Mouse (Mus musculus): ENCODE measurements around the gene Slc26a1. TPM values are rescaled to one million over a fixed set of nuclear protein-coding genes. Genes with fewer than 3 reads are reported as not detected.

Slc26a1 gene
- polyA plus RNA-seq, 1 experiment from 2014 or later, result 0.50 TPM

GRCm38 (mm10) chr5:108703754-108704626 lies 28.6 kb upstream of the Slc26a1 start:
- 61% methylated on average over 12 of the region's 12 CpGs for WGBS
- ATAC-seq (ENCODE audit: borderline replicate concordance, extremely low read depth, low FRiP score, low TSS enrichment), result no peak; the same call in 1 of the 2 replicates

GRCm38 (mm10) chr5:108701341-108702021 lies 26.1 kb upstream of the Slc26a1 start:
- Histone ChIP-seq H3K27me3 (no peaks in the 10 kb centered on the region), H3K36me3 (peaks cover 21% of the 10 kb centered on the region), H3K4me2 (no peak overlapping the region), H3K27ac (no peak overlapping the region), H3K4me1 (peaks cover 46% of the 10 kb centered on the region), H3K4me3 (no peak overlapping the region), H3K9ac (no peak overlapping the region), H3K9me3 (no peaks in the 10 kb centered on the region)
- 80% methylated on average over 10 of the region's 10 CpGs for whole genome bisulfite sequencing
- no peak for ATAC-seq (ENCODE audit: borderline replicate concordance, extremely low read depth, low FRiP score, low TSS enrichment)

More at GRCm38 (mm10) chr5:108703754-108704626, 28.6 kb upstream of the Slc26a1 start:
- H3K36me3 ChIP-seq, result peaks cover 35% of the 10 kb centered on the region
- no peak overlapping the region for H3K9ac ChIP-seq
- H3K27ac ChIP-seq, result no peak overlapping the region
- H3K27me3 ChIP-seq, result no peaks in the 10 kb centered on the region
- H3K9me3 ChIP-seq, result no peaks in the 10 kb centered on the region
- H3K4me3 ChIP-seq, result no peak overlapping the region
- H3K4me2 ChIP-seq, result no peak overlapping the region
- peaks cover 32% of the 10 kb centered on the region for H3K4me1 ChIP-seq

- Histone ChIP-seq H3K36me3 (peaks cover 9% of the 10 kb centered on the region), H3K9ac (no peak overlapping the region), H3K27ac (peak overlapping the region; percentile 84), H3K9me3 (no peaks in the 10 kb centered on the region), H3K27me3 (no peaks in the 10 kb centered on the region), H3K4me3 (no peak overlapping the region), H3K4me1 (peaks cover 55% of the 10 kb centered on the region), H3K4me2 (no peak overlapping the region; the same call in 1 of the 2 replicates)
- ATAC-seq (ENCODE audit: borderline replicate concordance, extremely low read depth, low FRiP score, low TSS enrichment), result peak; percentile 74
- 25% methylated on average over 3 of the region's 3 CpGs for WGBS
Observed at GRCm38 (mm10) chr5:108700346-108700745, 25.0 kb upstream of the Slc26a1 start.

- H3K27me3 ChIP-seq, result no peaks in the 10 kb centered on the region
- H3K4me3 ChIP-seq, result no peak overlapping the region
- H3K4me2 ChIP-seq, result no peak overlapping the region
- no peaks in the 10 kb centered on the region for H3K9me3 ChIP-seq
- H3K9ac ChIP-seq, result no peak overlapping the region
- H3K27ac ChIP-seq, result 0 out of 2 replicates have a peak overlapping the region, but pooled peaks have one; percentile 30
- ATAC-seq (ENCODE audit: borderline replicate concordance, extremely low read depth, low FRiP score, low TSS enrichment), result no peak
- WGBS, result 32% methylated on average over 4 of the region's 4 CpGs
- H3K4me1 ChIP-seq, result peaks cover 62% of the 10 kb centered on the region
- H3K36me3 ChIP-seq, result no peaks in the 10 kb centered on the region
Observed at GRCm38 (mm10) chr5:108697341-108697753, 22.0 kb upstream of the Slc26a1 start.

GRCm38 (mm10) chr5:108696542-108696941 lies 21.2 kb upstream of the Slc26a1 start:
- ATAC-seq (ENCODE audit: borderline replicate concordance, extremely low read depth, low FRiP score, low TSS enrichment), result no peak
- H3K27me3 ChIP-seq, result no peaks in the 10 kb centered on the region
- WGBS, result 77% methylated on average over 3 of the region's 3 CpGs
- no peak overlapping the region for H3K4me2 ChIP-seq
- no peaks in the 10 kb centered on the region for H3K36me3 ChIP-seq
- H3K9ac ChIP-seq, result no peak overlapping the region
- H3K9me3 ChIP-seq, result no peaks in the 10 kb centered on the region
- no peak overlapping the region for H3K27ac ChIP-seq
- peaks cover 70% of the 10 kb centered on the region for H3K4me1 ChIP-seq
- H3K4me3 ChIP-seq, result no peak overlapping the region

GRCm38 (mm10) chr5:108695861-108696260 lies 20.5 kb upstream of the Slc26a1 start:
- H3K27ac ChIP-seq, result no peak overlapping the region
- H3K9ac ChIP-seq, result no peak overlapping the region
- peaks cover 64% of the 10 kb centered on the region for H3K4me1 ChIP-seq
- ATAC-seq (ENCODE audit: borderline replicate concordance, extremely low read depth, low FRiP score, low TSS enrichment), result no peak
- H3K9me3 ChIP-seq, result no peaks in the 10 kb centered on the region
- no peak overlapping the region for H3K4me3 ChIP-seq
- no peaks in the 10 kb centered on the region for H3K27me3 ChIP-seq
- H3K36me3 ChIP-seq, result no peaks in the 10 kb centered on the region
- peak overlapping the region; percentile 65; the same call in 1 of the 2 replicates for H3K4me2 ChIP-seq
- 90% methylated on average over 12 of the region's 12 CpGs for WGBS

GRCm38 (mm10) chr5:108694352-108695261 lies 19.2 kb upstream of the Slc26a1 start:
- H3K36me3 ChIP-seq, result no peaks in the 10 kb centered on the region
- H3K4me1 ChIP-seq, result peaks cover 52% of the 10 kb centered on the region
- WGBS, result 2% methylated on average over 76 of the region's 99 CpGs

GRCm38 (mm10) chr5:108693872-108694288 lies 18.5 kb upstream of the Slc26a1 start:
- Histone ChIP-seq H3K4me3 (peak overlapping the region; percentile 88), H3K36me3 (no peaks in the 10 kb centered on the region), H3K4me2 (peak overlapping the region; percentile 65), H3K9ac (peak overlapping the region; percentile 82), H3K9me3 (no peaks in the 10 kb centered on the region), H3K4me1 (peaks cover 46% of the 10 kb centered on the region), H3K27ac (peak overlapping the region; percentile 70; the same call in 1 of the 2 replicates), H3K27me3 (no peaks in the 10 kb centered on the region)
- peak; percentile 94 for ATAC-seq (ENCODE audit: borderline replicate concordance, extremely low read depth, low FRiP score, low TSS enrichment)
- 0% methylated on average over 31 of the region's 43 CpGs for WGBS

More at GRCm38 (mm10) chr5:108694352-108695261, 19.2 kb upstream of the Slc26a1 start:
- H3K9me3 ChIP-seq, result no peaks in the 10 kb centered on the region
- peak overlapping the region; percentile 70 for H3K27ac ChIP-seq
- peak overlapping the region; percentile 82 for H3K9ac ChIP-seq
- peak overlapping the region; percentile 65 for H3K4me2 ChIP-seq
- H3K4me3 ChIP-seq, result peak overlapping the region; percentile 88
- ATAC-seq (ENCODE audit: borderline replicate concordance, extremely low read depth, low FRiP score, low TSS enrichment), result peak; percentile 58
- no peaks in the 10 kb centered on the region for H3K27me3 ChIP-seq

- Histone ChIP-seq H3K9ac (peak within 1 kb of the TSS; percentile 30; the same call in 1 of the 2 replicates), H3K9me3 (no peaks in the 10 kb centered on the region), H3K27me3 (no peaks in the 10 kb centered on the region), H3K36me3 (no peaks in the 10 kb centered on the region), H3K4me1 (peaks cover 37% of the 10 kb centered on the region), H3K4me3 (peak within 1 kb of the TSS; percentile 88), H3K4me2 (peak within 1 kb of the TSS; percentile 65), H3K27ac (no peak within 1 kb of the TSS)
- no peak for ATAC-seq (ENCODE audit: borderline replicate concordance, extremely low read depth, low FRiP score, low TSS enrichment)
- WGBS, result under 1% methylated on average over 16 of the region's 18 CpGs
Observed at GRCm38 (mm10) chr5:108692271-108692670, 16.9 kb upstream of the Slc26a1 start, which contains the start of gene Fgfrl1. TSS of gene Fgfrl1 (plus strand) at chr5:108692382.

- Histone ChIP-seq H3K36me3 (no peaks in the 10 kb centered on the region), H3K4me1 (peaks cover 30% of the 10 kb centered on the region), H3K9me3 (no peaks in the 10 kb centered on the region), H3K4me2 (no peak overlapping the region), H3K27ac (no peak overlapping the region), H3K27me3 (no peaks in the 10 kb centered on the region), H3K9ac (no peak overlapping the region), H3K4me3 (no peak overlapping the region)
- WGBS, result 64% methylated on average over 4 of the region's 4 CpGs
- ATAC-seq (ENCODE audit: borderline replicate concordance, extremely low read depth, low FRiP score, low TSS enrichment), result no peak
Observed at GRCm38 (mm10) chr5:108691152-108691551, 15.8 kb upstream of the Slc26a1 start.

- Histone ChIP-seq H3K36me3 (no peaks in the 10 kb centered on the region), H3K9ac (no peak overlapping the region), H3K4me2 (no peak overlapping the region), H3K4me1 (peaks cover 18% of the 10 kb centered on the region), H3K9me3 (no peaks in the 10 kb centered on the region), H3K27me3 (no peaks in the 10 kb centered on the region), H3K27ac (no peak overlapping the region), H3K4me3 (no peak overlapping the region)
- 71% methylated on average over 5 of the region's 5 CpGs for WGBS
- no peak for ATAC-seq (ENCODE audit: borderline replicate concordance, extremely low read depth, low FRiP score, low TSS enrichment)
Observed at GRCm38 (mm10) chr5:108689091-108689490, 13.7 kb upstream of the Slc26a1 start.
